8 mouse cellular contexts compared by ENCODE assay signal in the genomic region with DNA sequence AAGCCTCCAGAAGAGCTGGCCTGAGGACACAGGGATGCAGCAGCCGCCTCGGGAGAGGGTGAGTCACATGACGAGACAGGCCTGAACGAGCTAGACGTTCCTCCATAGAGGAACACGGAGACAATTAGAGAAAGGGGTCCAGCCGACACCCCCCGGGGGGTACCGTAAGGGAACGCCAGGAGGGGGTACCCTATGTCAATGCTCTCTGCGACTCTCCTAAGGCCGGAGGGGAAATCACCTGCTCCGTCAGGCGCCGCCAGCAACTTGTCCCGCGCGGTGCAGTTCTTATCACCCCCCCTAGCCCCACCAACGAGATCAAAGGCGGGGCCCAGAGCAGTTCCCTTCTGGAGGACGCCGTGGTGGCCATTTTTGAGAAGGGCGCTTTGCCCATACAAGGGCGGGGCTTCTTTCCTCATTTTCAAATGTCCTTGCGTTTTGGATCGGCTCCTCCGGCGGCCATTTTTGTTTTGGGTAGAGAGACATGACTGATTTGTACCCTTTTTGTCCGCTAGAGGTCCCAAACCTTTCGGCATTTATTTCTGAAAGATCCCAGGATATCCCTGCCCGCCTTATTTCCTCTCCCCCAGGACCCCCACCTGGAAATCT. TPM values are rescaled to one million over a fixed set of nuclear protein-coding genes. Genes with fewer than 3 reads are reported as not detected.
DNase-seq lines count a peak whose midpoint lies in the region; ATAC-seq and TF ChIP-seq lines count a peak whose summit lies in the region.

A gene (minus strand): TSS at position 372 of the 606 bp plus-strand sequence.

- H3K4me1 ChIP-seq in forebrain, embryonic 10.5 days, result peaks cover 30% of the 10 kb centered on the region
- H3K4me1 ChIP-seq in heart, embryonic 15.5 days (replicated peaks), result peaks cover 24% of the 10 kb centered on the region
- peaks cover 9 to 16% of the 10 kb centered on the region in 2 experiments for H3K4me1 ChIP-seq in liver, embryonic 14.5 days (replicated peaks; ENCODE audit: control insufficient read depth in 2 of 2, insufficient read depth in 2 of 2, low read length in 1 of 2)
- H3K4me1 ChIP-seq in neural tube, embryonic 11.5 days (ENCODE audit: control insufficient read depth, insufficient read depth, low read length), result peaks cover 7% of the 10 kb centered on the region
- H3K4me1 ChIP-seq in stomach, postnatal 0 days (replicated peaks; ENCODE audit: control insufficient read depth, insufficient read depth), result 0 out of 2 replicates have a peak, but pooled peaks cover 2% of the 10 kb centered on the region

- no peaks in the 10 kb centered on the region for H3K27me3 ChIP-seq in forebrain, embryonic 10.5 days (ENCODE audit: poor library complexity, severe bottlenecking)
- H3K27me3 ChIP-seq in heart, embryonic 15.5 days, result peaks cover 2% of the 10 kb centered on the region
- no peaks in the 10 kb centered on the region for H3K27me3 ChIP-seq in liver, embryonic 14.5 days (ENCODE audit: control insufficient read depth, insufficient read depth, low read length)
- no peaks in the 10 kb centered on the region for H3K27me3 ChIP-seq in neural tube, embryonic 11.5 days (ENCODE audit: control insufficient read depth, insufficient read depth, low read length)
- no peaks in the 10 kb centered on the region for H3K27me3 ChIP-seq in stomach, postnatal 0 days (ENCODE audit: control insufficient read depth, insufficient read depth, low read length)

- peak within 1 kb of the TSS; percentile 90 for H3K9ac ChIP-seq in heart, embryonic 15.5 days
- peak within 1 kb of the TSS; percentile 83 for H3K9ac ChIP-seq in liver, embryonic 14.5 days (replicated peaks)
- peak within 1 kb of the TSS; percentile 81 for H3K9ac ChIP-seq in neural tube, embryonic 11.5 days (ENCODE audit: low read length)
- H3K9ac ChIP-seq in stomach, postnatal 0 days (ENCODE audit: low read length), result peak within 1 kb of the TSS; percentile 73

- WGBS in forebrain, embryonic 10.5 days, result under 1% methylated on average over 31 of the region's 31 CpGs
- under 1% methylated on average over 31 of the region's 31 CpGs for WGBS in heart, embryonic 15.5 days
- under 1% methylated on average over 31 of the region's 31 CpGs for WGBS in liver, embryonic 14.5 days (ENCODE audit: insufficient replicate concordance)
- under 1% methylated on average over 31 of the region's 31 CpGs for WGBS in neural tube, embryonic 11.5 days
- WGBS in stomach, postnatal 0 days, result under 1% methylated on average over 31 of the region's 31 CpGs

- peak; percentile 80 for ATAC-seq in heart, embryonic 15.5 days (replicated peaks; ENCODE audit: insufficient number of reproducible peaks, insufficient read depth, low FRiP score, low read depth)
- ATAC-seq in liver, embryonic 14.5 days (ENCODE audit: insufficient read depth), result peak; percentile 89
- peak; percentile 88 for ATAC-seq in neural tube, embryonic 11.5 days (ENCODE audit: insufficient read depth, low FRiP score, low TSS enrichment)
- ATAC-seq in stomach, postnatal 0 days (ENCODE audit: low FRiP score, low TSS enrichment), result peak; percentile 87

- peaks cover 13% of the 10 kb centered on the region for H3K36me3 ChIP-seq in forebrain, embryonic 10.5 days (replicated peaks)
- H3K36me3 ChIP-seq in heart, embryonic 15.5 days, result no peaks in the 10 kb centered on the region
- H3K36me3 ChIP-seq in liver, embryonic 14.5 days (replicated peaks; ENCODE audit: control insufficient read depth, insufficient read depth, low read depth), result no peaks in the 10 kb centered on the region
- H3K36me3 ChIP-seq in neural tube, embryonic 11.5 days (ENCODE audit: control insufficient read depth, insufficient read depth, low read length), result no peaks in the 10 kb centered on the region
- H3K36me3 ChIP-seq in stomach, postnatal 0 days (ENCODE audit: control insufficient read depth, insufficient read depth, low read length), result no peaks in the 10 kb centered on the region

- peak; percentile 58 for TF ChIP-seq EP300 in liver, embryonic 14.5 days (IDR thresholded peaks at IDR 0.05; ENCODE audit: low read depth)
- TF ChIP-seq EP300 in stomach, postnatal 0 days (optimal IDR thresholded peaks at IDR 0.05), result peak; percentile 67

- DNase-seq in CD8-positive naive resting alpha-beta T cell, adult 2 months (ENCODE audit: low read depth in 2 of 2, low spot score in 2 of 2), result peak; percentile 88 to 94
- DNase-seq in c-Kit-positive CD71-negative TER-119-negative erythroid progenitor cells, embryonic 14.5 days (ENCODE audit: low read depth), result peak; percentile 99
- peak; percentile 95 for DNase-seq in forebrain, embryonic 10.5 days (ENCODE audit: extremely low spot score, low spot score)
- peak; percentile 96 to 98 for DNase-seq in kidney, postnatal 25 days
- peak; percentile 95 to 96 (median 95) for DNase-seq in liver, embryonic 14.5 days (ENCODE audit: low read depth in 3 of 3, low spot score in 3 of 3)
- DNase-seq in neural tube, embryonic 11.5 days (ENCODE audit: low spot score), result peak; percentile 97
- DNase-seq in stomach, postnatal 0 days (ENCODE audit: low spot score), result peak; percentile 96

- peak within 1 kb of the TSS; percentile 75 for H3K4me2 ChIP-seq in heart, embryonic 15.5 days
- H3K4me2 ChIP-seq in liver, embryonic 14.5 days (ENCODE audit: low read depth), result peak within 1 kb of the TSS; percentile 89
- H3K4me2 ChIP-seq in neural tube, embryonic 11.5 days (ENCODE audit: low read depth), result peak within 1 kb of the TSS; percentile 79
- H3K4me2 ChIP-seq in stomach, postnatal 0 days (replicated peaks; ENCODE audit: low read depth), result peak within 1 kb of the TSS; percentile 81

- no peaks in the 10 kb centered on the region for H3K9me3 ChIP-seq in forebrain, embryonic 10.5 days
- no peaks in the 10 kb centered on the region for H3K9me3 ChIP-seq in heart, embryonic 15.5 days (replicated peaks)
- H3K9me3 ChIP-seq in liver, embryonic 14.5 days (ENCODE audit: control insufficient read depth, low read length), result no peaks in the 10 kb centered on the region
- no peaks in the 10 kb centered on the region for H3K9me3 ChIP-seq in neural tube, embryonic 11.5 days (ENCODE audit: control insufficient read depth, low read length)
- no peaks in the 10 kb centered on the region for H3K9me3 ChIP-seq in stomach, postnatal 0 days (ENCODE audit: control insufficient read depth, low read length)

- peak within 1 kb of the TSS; percentile 93 for H3K27ac ChIP-seq in forebrain, embryonic 10.5 days
- peak within 1 kb of the TSS; percentile 58 for H3K27ac ChIP-seq in heart, embryonic 15.5 days
- H3K27ac ChIP-seq in liver, embryonic 14.5 days, result peak within 1 kb of the TSS; percentile 52
- H3K27ac ChIP-seq in neural tube, embryonic 11.5 days (ENCODE audit: low read depth, low read length), result peak within 1 kb of the TSS; percentile 39; the same call in 1 of the 2 replicates
- peak within 1 kb of the TSS; percentile 50 for H3K27ac ChIP-seq in stomach, postnatal 0 days (replicated peaks)

- peak; percentile 76 for TF ChIP-seq CTCF in liver, embryonic 14.5 days (IDR thresholded peaks at IDR 0.05; ENCODE audit: low read depth)
- peak; percentile 80 for TF ChIP-seq CTCF in stomach, postnatal 0 days (IDR thresholded peaks at IDR 0.05; ENCODE audit: low read depth)

- peak within 1 kb of the TSS; percentile 78 for H3K4me3 ChIP-seq in forebrain, embryonic 10.5 days
- H3K4me3 ChIP-seq in heart, embryonic 15.5 days, result peak within 1 kb of the TSS; percentile 91
- H3K4me3 ChIP-seq in liver, embryonic 14.5 days (ENCODE audit: insufficient read depth in 1 of 2, low read depth in 2 of 2, low read length in 2 of 2), result peak within 1 kb of the TSS; percentile 73 to 85
- H3K4me3 ChIP-seq in neural tube, embryonic 11.5 days (ENCODE audit: low read depth, low read length), result peak within 1 kb of the TSS; percentile 72
- peak within 1 kb of the TSS; percentile 73 for H3K4me3 ChIP-seq in stomach, postnatal 0 days (ENCODE audit: low read depth, low read length)

RNA-seq across cellular contexts. Expression of the gene that starts here (rescaled TPM):
- polyA plus RNA-seq in forebrain, embryonic 10.5 days (2016; fragmentation: Nextera tagmentation; extraction: Ambion mirVana), result 206 and 224 TPM in 2 replicates
- 118 and 139 TPM in 2 replicates for polyA plus RNA-seq in heart, embryonic 15.5 days (2015; fragmentation: Nextera tagmentation; extraction: Ambion mirVana)
- 35.3 and 54.9 TPM in 2 replicates for polyA plus RNA-seq in liver, embryonic 14.5 days (2012; rRNA removed)
- polyA plus RNA-seq in liver, embryonic 14.5 days (2014; fragmentation: Nextera tagmentation; extraction: Ambion mirVana), result 76.6 and 79.2 TPM in 2 replicates
- 263 and 274 TPM in 2 replicates for polyA plus RNA-seq in neural tube, embryonic 11.5 days (2014; fragmentation: Nextera tagmentation; extraction: Ambion mirVana)
- 75.3 and 77.5 TPM in 2 replicates for polyA plus RNA-seq in stomach, postnatal 0 days (2015; fragmentation: Nextera tagmentation; extraction: Ambion mirVana)

Comparison
In these comparisons a context has a peak if more than half of its experiments do, and no peak if none do; other contexts are left out.
1. Peak in every context shown above with its lines: DNase-seq, ATAC-seq, H3K4me3 ChIP-seq and H3K27ac ChIP-seq.
2. H3K27ac ChIP-seq: peak in every context shown above with its lines; median percentile 93 in forebrain, embryonic 10.5 days; 58 in heart, embryonic 15.5 days; 52 in liver, embryonic 14.5 days; 50 in stomach, postnatal 0 days; 39 in neural tube, embryonic 11.5 days.